Mouse (Mus musculus) left cerebral cortex, adult 9 months (tissue): ENCODE measurements around the gene Znrf3.

ENCODE experiments used
- DNase-seq, 2 experiments: peaks; one replicate each; pipeline ENCODE4 v3.0.0; 2022; ENCODE audit warnings: low spot score in 2 of 2

Znrf3 gene

DNA sequence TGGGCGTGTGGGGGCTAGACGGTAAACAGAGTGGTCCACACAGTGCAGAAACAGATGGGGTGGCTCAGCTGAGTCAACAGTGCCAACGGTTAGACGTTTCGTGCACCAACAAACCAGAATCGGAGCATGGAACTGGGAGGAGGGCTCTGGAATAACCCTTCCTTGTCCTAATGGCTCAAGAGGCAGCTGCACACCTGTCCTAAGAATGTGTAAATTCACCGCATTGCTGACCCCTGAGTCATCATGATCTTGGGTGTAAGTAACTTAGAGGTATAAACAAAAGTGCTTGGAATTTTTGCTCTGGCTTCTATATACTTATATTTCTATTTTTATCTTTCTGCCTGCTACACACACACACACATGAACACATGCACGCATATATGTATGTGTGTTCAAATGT, 202.5 kb downstream of the Znrf3 start:
- no peak for DNase-seq

DNA sequence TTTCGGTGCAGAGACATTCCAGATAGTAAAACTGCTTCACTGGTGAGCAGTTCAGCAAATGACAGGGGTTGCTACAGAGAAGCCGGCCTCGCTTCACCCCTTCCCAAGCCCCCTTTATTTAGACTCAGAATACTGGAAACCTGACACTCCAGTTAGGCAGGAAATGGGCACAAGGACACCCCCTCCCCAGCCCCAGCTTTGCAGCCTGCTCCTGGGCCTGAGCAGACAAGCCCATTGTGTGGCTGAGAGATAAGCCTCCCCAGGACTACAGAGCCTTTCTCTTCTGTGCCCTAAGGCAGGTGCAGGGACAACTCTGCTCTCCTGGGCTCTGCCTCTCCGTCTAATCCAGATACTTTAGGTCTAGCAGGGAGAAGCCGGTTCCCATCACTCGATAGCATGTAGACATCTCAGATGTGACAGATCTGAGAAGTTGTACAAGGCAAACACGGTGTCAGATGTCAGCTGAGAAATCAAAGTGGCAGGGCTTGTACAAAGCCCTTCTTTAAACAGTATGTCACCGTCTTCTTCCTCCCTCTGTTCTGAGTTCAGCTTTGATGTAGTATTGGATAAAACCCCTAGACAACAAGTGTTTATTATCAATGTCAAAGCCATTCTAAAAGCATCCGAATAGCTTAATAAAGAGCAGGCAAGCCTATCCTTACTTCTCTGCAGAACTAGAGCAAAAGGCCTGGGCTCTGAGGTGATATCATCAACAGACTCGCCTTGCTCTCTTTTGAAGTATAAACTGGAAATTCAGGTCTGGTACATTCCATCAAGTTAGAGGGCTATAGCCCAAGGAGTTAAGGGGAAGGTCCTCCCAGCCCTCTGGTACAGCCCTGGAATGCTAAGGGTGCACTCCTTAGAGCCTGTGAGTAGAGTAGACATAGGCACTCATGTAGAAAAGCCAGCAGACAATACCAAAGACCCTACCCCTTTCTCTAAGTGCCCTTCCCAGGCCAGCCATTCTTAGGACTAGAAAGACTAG, 204.6 kb downstream of the Znrf3 start:
- DNase-seq: no peak
